Mouse (Mus musculus) liver, embryonic 14.5 days (tissue): ENCODE measurements around the gene Capn9. TPM values are rescaled to one million over a fixed set of nuclear protein-coding genes. Genes with fewer than 3 reads are reported as not detected.

ENCODE experiments used
- ATAC-seq: fragments of 200-750 bp; cut with Nextera tagmentation; 2 replicates; pipeline ENCODE4 v1.8.0; 2017; ENCODE audit warnings: moderate number of reproducible peaks, mild to moderate bottlenecking, moderate library complexity; ENCODE audit not compliant: insufficient read depth
- DNase-seq, 3 experiments: peaks; one replicate each; pipeline ENCODE4 v3.0.0-alpha.2; 2012 to 2013; ENCODE audit warnings: low read depth in 3 of 3, low spot score in 3 of 3
- H3K27ac ChIP-seq: fragments of 300-500 bp; sonication (generic); 2 replicates; pipeline ENCODE4 v1.5.1; 2014; ENCODE audit warnings: moderate library complexity, mild to moderate bottlenecking, control low read depth, inconsistent platforms
- H3K27me3 ChIP-seq: fragments of 300-500 bp; sonication (generic); 2 replicates; pipeline ENCODE4 v1.6.1; 2014; ENCODE audit warnings: mild to moderate bottlenecking, low read length, moderate library complexity; ENCODE audit not compliant: control insufficient read depth, insufficient read depth
- H3K36me3 ChIP-seq: fragments of 300-500 bp; sonication (generic); replicated peaks from 2 replicates; pipeline ENCODE4 v1.6.1; 2014; ENCODE audit warnings: low read depth; ENCODE audit not compliant: control insufficient read depth, insufficient read depth
- H3K4me1 ChIP-seq, 2 experiments: fragments of 200-500 bp in 1 of 2; fragments of 300-500 bp in 1 of 2; sonication (generic) in 1 of 2; replicated peaks; 2 replicates each; pipeline ENCODE4 v1.6.1; 2012 to 2014; ENCODE audit warnings: antibody characterized with exemption in 1 of 2, inconsistent platforms in 1 of 2, low read length in 1 of 2; ENCODE audit not compliant: control insufficient read depth in 2 of 2, insufficient read depth in 2 of 2
- H3K4me2 ChIP-seq: fragments of 300-500 bp; sonication (generic); 2 replicates; pipeline ENCODE4 v1.6.1; 2014; ENCODE audit warnings: low read depth, mild to moderate bottlenecking, control low read depth, moderate library complexity
- H3K4me3 ChIP-seq, 2 experiments: fragments of 200-500 bp in 1 of 2; fragments of 300-500 bp in 1 of 2; sonication (generic) in 1 of 2; 2 replicates each; pipeline ENCODE4 v1.5.1; 2012 to 2014; ENCODE audit warnings: low read depth in 2 of 2, low read length in 2 of 2, mild to moderate bottlenecking in 2 of 2, control low read depth in 1 of 2, inconsistent platforms in 1 of 2, moderate library complexity in 1 of 2; ENCODE audit not compliant: insufficient read depth in 1 of 2
- H3K9ac ChIP-seq: fragments of 300-500 bp; sonication (generic); replicated peaks from 2 replicates; pipeline ENCODE4 v1.6.1; 2014; ENCODE audit warnings: mild to moderate bottlenecking, control low read depth, moderate library complexity
- H3K9me3 ChIP-seq: fragments of 300-500 bp; sonication (generic); 2 replicates; pipeline ENCODE4 v1.6.1; 2016; ENCODE audit warnings: low read length, mixed read lengths; ENCODE audit not compliant: control insufficient read depth
- CTCF ChIP-seq: IDR thresholded peaks from 2 replicates; pipeline ENCODE4 v1.5.1; 2016; ENCODE audit warnings: antibody characterized with exemption, low read depth, control low read depth
- EP300 ChIP-seq: IDR thresholded peaks from 2 replicates; pipeline ENCODE4 v1.6.1; 2016; ENCODE audit warnings: antibody characterized with exemption, low read depth
- WGBS: fragments of 180-500 bp; shearing (Covaris S2); extraction: QIAGEN DNeasy Blood & Tissue Kit; methylation state at CpG from one replicate; pipeline ENCODE4 v1.1.7; 2014; ENCODE audit not compliant: insufficient replicate concordance; 5-methylcytosine and 5-hydroxymethylcytosine counted together
- polyA plus RNA-seq, 2 experiments: library from polyadenylated mRNA; depleted of rRNA in 1 of 2; stranded (reverse) in 1 of 2; unstranded in 1 of 2; fragments of >200 nt; fragmentation: Nextera tagmentation in 1 of 2; extraction: Ambion mirVana in 1 of 2; gene quantifications; 2 replicates each; pipeline versions ENCODE4 v1.2.1 to v1.2.3; 2012 to 2014

Gene Capn9
- polyA plus RNA-seq, 2 experiments, result not detected

- no peaks in the 10 kb centered on the region for H3K4me1 ChIP-seq
- WGBS, result 71% methylated on average over 7 of the region's 7 CpGs
- H3K4me3 ChIP-seq, result no peak overlapping the region
- no peaks in the 10 kb centered on the region for H3K27me3 ChIP-seq
- no peak for DNase-seq
- no peak for TF ChIP-seq CTCF
- TF ChIP-seq EP300, result no peak
- H3K27ac ChIP-seq, result no peak overlapping the region
- H3K9ac ChIP-seq, result no peak overlapping the region
- H3K9me3 ChIP-seq, result no peaks in the 10 kb centered on the region
- no peak for ATAC-seq
- no peaks in the 10 kb centered on the region for H3K36me3 ChIP-seq
- no peak overlapping the region for H3K4me2 ChIP-seq
Measured at GRCm38 (mm10) chr8:124556164-124556563, 19.7 kb upstream of the Capn9 start.

GRCm38 (mm10) chr8:124556658-124557057 lies 19.3 kb upstream of the Capn9 start:
- Histone ChIP-seq H3K9ac (no peak overlapping the region), H3K27me3 (no peaks in the 10 kb centered on the region), H3K27ac (no peak overlapping the region), H3K9me3 (no peaks in the 10 kb centered on the region), H3K4me2 (no peak overlapping the region), H3K36me3 (no peaks in the 10 kb centered on the region), H3K4me1 (no peaks in the 10 kb centered on the region), H3K4me3 (no peak overlapping the region)
- no peak for ATAC-seq
- no peak for TF ChIP-seq CTCF
- no peak for TF ChIP-seq EP300
- WGBS, result 74% methylated on average over 13 of the region's 13 CpGs
- no peak for DNase-seq

- ATAC-seq (no peak), DNase-seq (no peak)
- no peak for TF ChIP-seq EP300
- TF ChIP-seq CTCF, result no peak
- Histone ChIP-seq H3K4me3 (no peak overlapping the region), H3K9me3 (no peaks in the 10 kb centered on the region), H3K27me3 (no peaks in the 10 kb centered on the region), H3K27ac (no peak overlapping the region), H3K4me2 (no peak overlapping the region), H3K36me3 (no peaks in the 10 kb centered on the region), H3K9ac (no peak overlapping the region), H3K4me1 (no peaks in the 10 kb centered on the region)
- WGBS, result 56% methylated on average over 5 of the region's 5 CpGs
Measured at GRCm38 (mm10) chr8:124557476-124557875, 18.4 kb upstream of the Capn9 start.

- no peak overlapping the region for H3K27ac ChIP-seq
- TF ChIP-seq CTCF (no peak), EP300 (no peak)
- no peaks in the 10 kb centered on the region for H3K27me3 ChIP-seq
- 53% methylated on average over 6 of the region's 6 CpGs for WGBS
- H3K4me3 ChIP-seq, result no peak overlapping the region
- peak overlapping the region; percentile 46 for H3K4me2 ChIP-seq
- H3K9ac ChIP-seq, result no peak overlapping the region
- no peaks in the 10 kb centered on the region for H3K9me3 ChIP-seq
- H3K4me1 ChIP-seq, result peaks cover 0 to 18% of the 10 kb centered on the region in 2 experiments; a peak in 2 of 4 replicates
- H3K36me3 ChIP-seq, result no peaks in the 10 kb centered on the region
- DNase-seq, result no peak
- ATAC-seq, result no peak
Measured at GRCm38 (mm10) chr8:124567126-124567525, 8.8 kb upstream of the Capn9 start.

GRCm38 (mm10) chr8:124567584-124567983 lies 8.3 kb upstream of the Capn9 start:
- Histone ChIP-seq H3K27me3 (no peaks in the 10 kb centered on the region), H3K27ac (no peak overlapping the region), H3K36me3 (no peaks in the 10 kb centered on the region), H3K4me2 (peak overlapping the region; percentile 46), H3K9ac (no peak overlapping the region), H3K4me1 (peaks cover 0 to 19% of the 10 kb centered on the region in 2 experiments; a peak in 2 of 4 replicates), H3K9me3 (no peaks in the 10 kb centered on the region), H3K4me3 (no peak overlapping the region)
- no peak for ATAC-seq
- 48% methylated on average over 3 of the region's 3 CpGs for WGBS
- DNase-seq, result no peak
- no peak for TF ChIP-seq EP300
